Mouse (Mus musculus) ES-E14 (cell line): ENCODE measurements around the gene Tmem221. TPM values are rescaled to one million over a fixed set of nuclear protein-coding genes. Genes with fewer than 3 reads are reported as not detected.

Source experiments
- DNase-seq: peaks from one replicate; pipeline ENCODE4 v3.0.0-alpha.2; 2013; ENCODE audit warnings: low read depth, low spot score
- H3K27ac ChIP-seq: 2 replicates; pipeline ENCODE4 v1.5.1; 2012; ENCODE audit warnings: low read depth, mild to moderate bottlenecking, low read length, moderate library complexity, mixed read lengths; ENCODE audit not compliant: poor library complexity, insufficient read depth, severe bottlenecking
- H3K36me3 ChIP-seq: 2 replicates; pipeline ENCODE4 v1.6.1; 2012; ENCODE audit warnings: mild to moderate bottlenecking, low read length, moderate library complexity, mixed read lengths; ENCODE audit not compliant: control insufficient read depth, poor library complexity, insufficient read depth, severe bottlenecking
- H3K4me1 ChIP-seq, 2 experiments: fragments of 150-350 bp in 1 of 2; sonication (generic) in 1 of 2; 2 replicates each; pipeline ENCODE4 v1.6.1; 2012; ENCODE audit warnings: low read length in 2 of 2, mild to moderate bottlenecking in 1 of 2, mixed read lengths in 1 of 2; ENCODE audit not compliant: control insufficient read depth in 2 of 2, insufficient read depth in 2 of 2, poor library complexity in 1 of 2
- H3K4me3 ChIP-seq, 2 experiments: fragments of 150-350 bp in 1 of 2; sonication (generic) in 1 of 2; 2 replicates each; pipeline ENCODE4 v1.5.1; 2012; ENCODE audit warnings: low read length in 2 of 2, low read depth in 1 of 2, mild to moderate bottlenecking in 1 of 2, mixed read lengths in 1 of 2; ENCODE audit not compliant: insufficient read depth in 1 of 2, poor library complexity in 1 of 2, severe bottlenecking in 1 of 2
- H3K9ac ChIP-seq: 2 replicates; pipeline ENCODE4 v1.6.1; 2012; ENCODE audit warnings: low read depth, mild to moderate bottlenecking, low read length, mixed read lengths; ENCODE audit not compliant: poor library complexity, insufficient read depth, severe bottlenecking
- H3K9me3 ChIP-seq: fragments of 150-350 bp; sonication (generic); 2 replicates; pipeline ENCODE4 v1.6.1; 2012; ENCODE audit warnings: low read depth, mild to moderate bottlenecking, low read length; ENCODE audit not compliant: control insufficient read depth, insufficient read depth
- CHD2 ChIP-seq: IDR thresholded peaks from 2 replicates; pipeline ENCODE4 v1.6.1; 2014; ENCODE audit warnings: mild to moderate bottlenecking, low read depth, low read length, inconsistent platforms
- HCFC1 ChIP-seq: IDR thresholded peaks from 2 replicates; pipeline ENCODE4 v1.6.1; 2012; ENCODE audit warnings: low read length, inconsistent platforms, borderline replicate concordance; ENCODE audit not compliant: insufficient read depth
- MAFK ChIP-seq: IDR thresholded peaks from 2 replicates; pipeline ENCODE4 v1.6.1; 2014; ENCODE audit warnings: mild to moderate bottlenecking, low read depth, low read length, inconsistent platforms; ENCODE audit not compliant: insufficient read depth
- ZC3H11A ChIP-seq: IDR thresholded peaks from 2 replicates; pipeline ENCODE4 v1.6.1; 2012; ENCODE audit warnings: low read depth, mild to moderate bottlenecking, inconsistent platforms, low read length, borderline replicate concordance
- ZNF384 ChIP-seq: IDR thresholded peaks from 2 replicates; pipeline ENCODE4 v1.6.1; 2012; ENCODE audit warnings: low read depth, low read length, inconsistent platforms
- in situ Hi-C, 2 experiments: fragments of 600-800 bp; cut with MboI; formaldehyde crosslinking; loops; one replicate each; pipeline ENCODE4 v1.15.1; 2025; ENCODE audit warnings: low sequenced_read_pairs in 2 of 2, inconsistent platforms in 1 of 2; ENCODE audit not compliant: unreplicated experiment in 2 of 2
- total RNA-seq: library from RNA; depleted of rRNA; stranded (reverse); fragments of 300-350 nt; gene quantifications from 2 replicates; pipeline ENCODE4 v1.2.3, GENCODE M21; 2012

The Tmem221 gene
- total RNA-seq, 1 experiment: 0.18 TPM

DNA sequence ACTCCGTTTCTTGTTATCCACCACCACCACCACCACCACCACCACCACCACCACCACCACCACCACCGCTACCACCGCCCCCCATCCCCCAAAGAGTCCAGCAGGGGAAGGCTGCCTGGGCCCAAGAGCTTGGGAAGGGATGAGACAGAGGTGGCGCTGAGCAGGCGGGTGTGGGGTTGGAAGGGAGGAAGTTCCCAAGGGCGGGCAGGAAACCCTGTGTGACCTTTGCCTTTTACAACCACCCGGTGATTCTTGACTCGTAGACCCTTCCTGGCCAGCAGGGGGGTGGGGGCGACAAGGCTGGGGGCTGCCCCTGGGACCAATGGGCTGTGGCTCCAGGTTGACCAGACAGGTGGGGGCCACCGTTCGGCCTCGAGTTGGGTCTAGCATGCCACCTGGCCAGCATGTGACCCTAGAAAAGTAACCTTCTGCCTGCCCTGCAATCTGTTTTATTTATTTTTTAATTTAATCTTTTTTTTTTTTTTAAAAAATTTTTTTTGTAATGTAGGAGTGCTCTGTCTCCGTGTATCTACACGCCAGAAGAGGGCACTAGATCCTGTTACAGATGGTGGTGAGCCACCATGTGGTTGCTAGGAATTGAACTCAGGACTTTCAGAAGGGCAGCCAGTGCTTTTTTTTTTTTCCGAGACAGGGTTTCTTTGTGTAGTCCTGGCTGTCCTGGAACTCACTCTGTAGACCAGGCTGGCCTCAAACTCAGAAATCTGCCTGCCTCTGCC, 45.5 kb downstream of the Tmem221 start:
- Histone ChIP-seq H3K9ac (no peak overlapping the region), H3K36me3 (no peaks in the 10 kb centered on the region), H3K4me3 (no peak overlapping the region), H3K9me3 (no peaks in the 10 kb centered on the region), H3K27ac (no peak overlapping the region), H3K4me1 (peaks cover 4 to 14% of the 10 kb centered on the region in 2 experiments; a peak in 1 of 4 replicates)
- no peak for DNase-seq
- TF ChIP-seq HCFC1 (no peak), ZC3H11A (no peak), ZNF384 (no peak), MAFK (no peak), CHD2 (no peak)
- in situ Hi-C loops: loop anchor here in 1 of 2 experiments (5.0 kb wide), 1 partner anchor 71 kb away; no protein-coding TSS in a partner anchor

DNA sequence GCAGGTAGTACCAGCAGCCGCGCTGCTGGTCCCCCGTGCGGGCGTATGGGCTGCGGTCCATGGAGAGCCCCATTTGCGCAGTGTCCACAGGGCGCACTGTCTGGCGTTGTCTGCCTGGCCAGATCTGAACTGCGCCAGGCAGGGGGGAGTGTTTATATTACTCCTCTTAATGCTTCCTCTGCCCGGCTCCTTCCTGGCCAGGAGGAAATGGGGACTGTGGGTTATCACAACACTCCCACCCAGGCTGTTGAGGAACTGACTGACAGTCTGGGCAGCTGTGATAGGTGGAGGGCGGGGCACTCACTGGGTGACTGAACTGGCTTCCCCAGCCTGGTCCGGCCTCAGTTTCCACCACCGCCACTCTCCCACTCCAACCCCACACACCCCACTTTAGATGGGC, 47.0 kb downstream of the Tmem221 start, which contains the start of gene Plvap:
Gene Plvap, minus strand, starts transcription at position 109 of the 400 bp plus-strand sequence.
- Histone ChIP-seq H3K9ac (no peak within 1 kb of the TSS), H3K4me3 (peak within 1 kb of the TSS; percentile 32 to 42; a peak in 3 of 4 replicates), H3K27ac (no peak within 1 kb of the TSS), H3K4me1 (peaks cover 4 to 8% of the 10 kb centered on the region in 2 experiments; a peak in 1 of 4 replicates), H3K36me3 (no peaks in the 10 kb centered on the region), H3K9me3 (no peaks in the 10 kb centered on the region)
- no peak for TF ChIP-seq HCFC1
- no peak for TF ChIP-seq CHD2
- no peak for TF ChIP-seq ZC3H11A
- TF ChIP-seq ZNF384: no peak
- no peak for TF ChIP-seq MAFK
- no peak for DNase-seq
- in situ Hi-C loops: loop anchor here in 1 of 2 experiments (5.0 kb wide), 1 partner anchor 69 kb away; no protein-coding TSS in a partner anchor

DNA sequence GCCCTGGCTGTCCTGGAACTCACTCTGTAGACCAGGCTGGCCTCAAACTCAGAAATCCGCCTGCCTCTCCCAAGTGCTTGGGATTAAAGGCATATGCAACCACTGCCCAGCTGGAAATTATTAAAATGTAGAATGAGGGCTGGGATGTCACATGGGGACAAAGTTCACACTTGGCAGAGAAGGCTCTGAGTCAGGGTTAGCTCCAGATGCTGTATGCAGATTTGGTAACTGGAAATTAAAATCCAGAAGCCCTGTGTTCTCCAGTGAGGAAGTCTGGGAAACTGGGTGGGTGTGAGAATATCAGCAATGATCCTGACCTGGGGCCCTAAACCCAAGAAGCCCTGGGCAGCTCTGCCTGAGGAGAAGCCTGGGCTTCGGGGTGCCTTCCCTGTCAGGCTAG, 49.4 kb downstream of the Tmem221 start:
- no peak for DNase-seq
- Histone ChIP-seq H3K4me1 (peaks cover 4 to 8% of the 10 kb centered on the region in 2 experiments; a peak in 1 of 4 replicates), H3K4me3 (no peak overlapping the region), H3K9me3 (no peaks in the 10 kb centered on the region), H3K36me3 (no peaks in the 10 kb centered on the region; the same call in 1 of the 2 replicates), H3K9ac (no peak overlapping the region), H3K27ac (no peak overlapping the region)
- in situ Hi-C loops: no loop called here
- TF ChIP-seq MAFK (no peak), ZNF384 (no peak), CHD2 (no peak), ZC3H11A (no peak), HCFC1 (no peak)

DNA sequence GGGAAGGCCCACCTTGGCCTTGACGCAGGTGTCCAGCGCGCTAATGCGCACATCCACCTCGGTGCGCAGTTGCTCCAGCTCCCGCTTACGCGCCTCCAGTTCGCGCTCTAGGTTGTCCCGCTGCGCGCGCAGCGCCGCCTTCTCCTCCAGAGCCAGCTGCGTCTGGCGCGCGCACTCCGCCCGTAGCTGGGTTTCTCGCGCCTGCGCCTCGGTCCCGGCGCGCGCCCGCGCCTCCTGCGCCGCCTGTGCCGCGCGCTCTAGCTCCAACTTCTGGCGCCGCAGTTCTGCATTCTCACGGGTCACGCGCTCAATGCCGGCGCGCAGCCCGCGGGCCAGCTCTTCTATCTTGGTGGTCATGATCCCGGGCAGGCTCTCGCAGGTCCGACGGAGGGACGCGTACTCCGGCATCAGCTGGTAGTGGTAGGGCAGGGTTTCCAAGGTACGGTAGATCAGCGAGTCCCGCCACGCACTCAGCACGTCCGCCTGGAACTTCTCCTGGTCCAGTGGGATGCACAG, 51.0 kb downstream of the Tmem221 start:
- Histone ChIP-seq H3K4me1 (peaks cover 4 to 6% of the 10 kb centered on the region in 2 experiments; a peak in 1 of 4 replicates), H3K4me3 (peak overlapping the region; percentile 75 to 82), H3K27ac (no peak overlapping the region), H3K9me3 (no peaks in the 10 kb centered on the region), H3K36me3 (no peaks in the 10 kb centered on the region; the same call in 1 of the 2 replicates), H3K9ac (peak overlapping the region; percentile 74)
- no peak for TF ChIP-seq CHD2
- no peak for TF ChIP-seq MAFK
- TF ChIP-seq HCFC1: no peak; the same call in 1 of the 2 replicates
- no peak for TF ChIP-seq ZC3H11A
- TF ChIP-seq ZNF384: no peak
- peak; percentile 88 for DNase-seq
- in situ Hi-C loops: no loop called here
